Comparison of ENCODE assay signal across 8 mouse cellular contexts in genomic region chr3:37845313-37846023, GRCm38 (mm10).
DNase-seq lines count a peak whose midpoint lies in the region; ATAC-seq and TF ChIP-seq lines count a peak whose summit lies in the region.

No protein-coding gene starts in this region.

- H3K36me3 ChIP-seq in heart, embryonic 11.5 days (ENCODE audit: control insufficient read depth, insufficient read depth, low read length): no peaks in the 10 kb centered on the region
- no peaks in the 10 kb centered on the region for H3K36me3 ChIP-seq in CH12.LX (replicated peaks in 1 of 2; ENCODE audit: control insufficient read depth in 1 of 2, insufficient read depth in 1 of 2, low read length in 1 of 2)
- H3K36me3 ChIP-seq in kidney, postnatal 0 days (ENCODE audit: insufficient read depth, low read length): no peaks in the 10 kb centered on the region
- no peaks in the 10 kb centered on the region for H3K36me3 ChIP-seq in neural tube, embryonic 15.5 days

- in situ Hi-C loops in CH12.LX (cut with MboI; ENCODE audit: low pct_ligation_motif_present, low pct_unique_long_range_greater_than_20kb, low sequenced_read_pairs): no loop called here

- no peak overlapping the region for H3K4me2 ChIP-seq in heart, embryonic 11.5 days
- no peak overlapping the region for H3K4me2 ChIP-seq in CH12.LX (ENCODE audit: insufficient read depth, low read depth, poor library complexity, severe bottlenecking)
- no peak overlapping the region for H3K4me2 ChIP-seq in kidney, postnatal 0 days (ENCODE audit: low read length)
- no peak overlapping the region for H3K4me2 ChIP-seq in neural tube, embryonic 15.5 days

- TF ChIP-seq RAD21 in CH12.LX (IDR thresholded peaks at IDR 0.05; ENCODE audit: low read depth, low read length): no peak

- no peaks in the 10 kb centered on the region for H3K9me3 ChIP-seq in heart, embryonic 11.5 days (replicated peaks; ENCODE audit: control insufficient read depth, low read length)
- peaks cover 3% of the 10 kb centered on the region for H3K9me3 ChIP-seq in CH12.LX (replicated peaks; ENCODE audit: low read length)
- no peaks in the 10 kb centered on the region for H3K9me3 ChIP-seq in kidney, postnatal 0 days (replicated peaks; ENCODE audit: low read length)
- no peaks in the 10 kb centered on the region for H3K9me3 ChIP-seq in neural tube, embryonic 15.5 days (replicated peaks)

- no peak for ATAC-seq in heart, embryonic 11.5 days (replicated peaks; ENCODE audit: insufficient number of reproducible peaks, low FRiP score, low TSS enrichment)
- ATAC-seq in kidney, postnatal 0 days (replicated peaks; ENCODE audit: low FRiP score, low read depth): no peak
- ATAC-seq in neural tube, embryonic 15.5 days (ENCODE audit: low FRiP score): no peak

- 0 out of 2 replicates have a peak, but pooled peaks have one; percentile 13 for TF ChIP-seq EP300 in CH12.LX (IDR thresholded peaks at IDR 0.05; ENCODE audit: low read length)

- 0 out of 2 replicates have a peak, but pooled peaks cover 8% of the 10 kb centered on the region for H3K4me1 ChIP-seq in heart, embryonic 11.5 days (ENCODE audit: control insufficient read depth, insufficient read depth, low read length)
- peaks cover 3 to 11% of the 10 kb centered on the region in 2 experiments; a peak in 2 of 4 replicates for H3K4me1 ChIP-seq in CH12.LX (ENCODE audit: control insufficient read depth in 1 of 2, insufficient read depth in 2 of 2)
- peaks cover 9% of the 10 kb centered on the region for H3K4me1 ChIP-seq in kidney, postnatal 0 days (replicated peaks; ENCODE audit: insufficient read depth, low read length)
- H3K4me1 ChIP-seq in neural tube, embryonic 15.5 days: no peaks in the 10 kb centered on the region

- WGBS in heart, embryonic 11.5 days (ENCODE audit: insufficient replicate concordance): 71% methylated on average over 11 of the region's 11 CpGs
- WGBS in kidney, postnatal 0 days: 61% methylated on average over 11 of the region's 11 CpGs
- 83% methylated on average over 11 of the region's 11 CpGs for WGBS in neural tube, embryonic 15.5 days

- H3K79me2 ChIP-seq in CH12.LX (replicated peaks; ENCODE audit: control insufficient read depth, extremely low read depth, insufficient read depth, poor library complexity, severe bottlenecking): no peaks in the 10 kb centered on the region

- no peak for TF ChIP-seq POLR2A in CH12.LX (IDR thresholded peaks at IDR 0.05; ENCODE audit: low read depth, low read length)

- H3K27me3 ChIP-seq in heart, embryonic 11.5 days (ENCODE audit: control insufficient read depth, insufficient read depth, low read length): no peaks in the 10 kb centered on the region
- H3K27me3 ChIP-seq in CH12.LX (replicated peaks): no peaks in the 10 kb centered on the region
- H3K27me3 ChIP-seq in kidney, postnatal 0 days (ENCODE audit: insufficient read depth, low read length): no peaks in the 10 kb centered on the region
- H3K27me3 ChIP-seq in neural tube, embryonic 15.5 days (replicated peaks): no peaks in the 10 kb centered on the region

- H3K27ac ChIP-seq in heart, embryonic 11.5 days (ENCODE audit: low read depth, low read length): no peak overlapping the region
- H3K27ac ChIP-seq in CH12.LX (ENCODE audit: insufficient read depth, low read depth): no peak overlapping the region
- peak overlapping the region; percentile 32; the same call in 1 of the 2 replicates for H3K27ac ChIP-seq in kidney, postnatal 0 days
- H3K27ac ChIP-seq in neural tube, embryonic 15.5 days (replicated peaks): no peak overlapping the region

- no peak overlapping the region for H3K4me3 ChIP-seq in heart, embryonic 11.5 days (ENCODE audit: low read depth, low read length)
- no peak overlapping the region for H3K4me3 ChIP-seq in CH12.LX (replicated peaks in 1 of 3; ENCODE audit: low read depth in 2 of 3, low read length in 2 of 3, poor library complexity in 1 of 3)
- H3K4me3 ChIP-seq in kidney, postnatal 0 days (replicated peaks; ENCODE audit: low read depth, low read length): no peak overlapping the region
- H3K4me3 ChIP-seq in neural tube, embryonic 15.5 days (replicated peaks): no peak overlapping the region

- H3K9ac ChIP-seq in heart, embryonic 11.5 days (ENCODE audit: low read depth, low read length): no peak overlapping the region
- H3K9ac ChIP-seq in CH12.LX (ENCODE audit: insufficient read depth, low read depth): no peak overlapping the region
- no peak overlapping the region for H3K9ac ChIP-seq in kidney, postnatal 0 days (ENCODE audit: low read depth, low read length)
- H3K9ac ChIP-seq in neural tube, embryonic 15.5 days (replicated peaks): no peak overlapping the region

- dilution Hi-C loops in CH12.LX (cut with MboI; ENCODE audit: extremely low pct_ligation_motif_present, extremely low pct_unique_long_range_greater_than_20kb, low sequenced_read_pairs): no loop called here

- TF ChIP-seq CTCF in CH12.LX (conservative IDR thresholded peaks at IDR 0.05 in 1 of 2, IDR thresholded peaks at IDR 0.05 in 1 of 2; ENCODE audit: low read depth in 2 of 2, low read length in 2 of 2): no peak
- no peak for TF ChIP-seq CTCF in kidney, postnatal 0 days (IDR thresholded peaks at IDR 0.05; ENCODE audit: low read depth)

- DNase-seq in heart, adult 11 months: peak; percentile 97
- peak; percentile 35 for DNase-seq in CH12.LX (ENCODE audit: extremely low read depth)
- DNase-seq in gastrocnemius, adult 8-10 months (ENCODE audit: low spot score in 2 of 2): peak; percentile 55 to 58
- DNase-seq in kidney, postnatal 0 days (ENCODE audit: low spot score): peak; percentile 28
- no peak for DNase-seq in layer of hippocampus, postnatal 25 days (ENCODE audit: extremely low spot score in 1 of 2, low spot score in 1 of 2)
- no peak for DNase-seq in frontal cortex, adult 2 months (ENCODE audit: extremely low spot score in 1 of 2, low spot score in 1 of 2)

TF ChIP-seq in CH12.LX, 34 proteins besides CTCF, POLR2A, EP300 and RAD21:
- TF ChIP-seq BHLHE40 (IDR thresholded peaks at IDR 0.05; ENCODE audit: low read depth, low read length) (peak; percentile 53), IRF4 (IDR thresholded peaks at IDR 0.05; ENCODE audit: low read depth, low read length) (no peak)
TF ChIP-seq in CH12.LX: peak in this region for 1.

Comparison
In these comparisons a context has a peak if more than half of its experiments do, and no peak if none do; other contexts are left out.
1. DNase-seq: peak in heart, adult 11 months (single experiment), CH12.LX (single experiment), gastrocnemius, adult 8-10 months (2 of 2) and kidney, postnatal 0 days (single experiment); none in layer of hippocampus, postnatal 25 days (0 of 2) and frontal cortex, adult 2 months (0 of 2).